8 mouse cellular contexts compared by ENCODE assay signal in genomic region chr8:48300613-48301037, GRCm38 (mm10).
DNase-seq lines count a peak whose midpoint lies in the region; ATAC-seq and TF ChIP-seq lines count a peak whose summit lies in the region.

No protein-coding gene starts in this region.

- peaks cover 28% of the 10 kb centered on the region for H3K36me3 ChIP-seq in midbrain, embryonic 14.5 days (ENCODE audit: control insufficient read depth, insufficient read depth, low read length)

- H3K9ac ChIP-seq in midbrain, embryonic 14.5 days (replicated peaks; ENCODE audit: low read length), result no peak overlapping the region

- H3K4me1 ChIP-seq in midbrain, embryonic 14.5 days (ENCODE audit: control insufficient read depth, insufficient read depth, low read length), result 0 out of 2 replicates have a peak, but pooled peaks cover 4% of the 10 kb centered on the region

- H3K27me3 ChIP-seq in midbrain, embryonic 14.5 days (ENCODE audit: control insufficient read depth, insufficient read depth, low read length), result no peaks in the 10 kb centered on the region

- ATAC-seq in midbrain, embryonic 14.5 days (ENCODE audit: low FRiP score, low TSS enrichment), result no peak
- no peak for ATAC-seq in erythroblast, adult 5-6 weeks (replicated peaks; ENCODE audit: low FRiP score, poor library complexity, severe bottlenecking)

- H3K4me3 ChIP-seq in layer of hippocampus, adult 2 months, result peak overlapping the region; percentile 50
- peak overlapping the region; percentile 60 for H3K4me3 ChIP-seq in gastrocnemius, adult 2 months
- no peak overlapping the region for H3K4me3 ChIP-seq in midbrain, embryonic 14.5 days (replicated peaks; ENCODE audit: low read depth, low read length)

- peak; percentile 33 to 38 for DNase-seq in layer of hippocampus, adult 2 months (ENCODE audit: low spot score in 2 of 2)
- no peak for DNase-seq in layer of hippocampus, adult 9-11 months
- DNase-seq in cerebellum, adult 9-10 months, result peak; percentile 5
- peak; percentile 64 for DNase-seq in gastrocnemius, adult 2 months
- DNase-seq in midbrain, embryonic 14.5 days, result no peak
- DNase-seq in thymus, postnatal 14 days, result no peak
- DNase-seq in natural killer cell, adult 2 months (ENCODE audit: low spot score in 2 of 2), result no peak

- no peak overlapping the region for H3K4me2 ChIP-seq in midbrain, embryonic 14.5 days (ENCODE audit: low read length)

- no peaks in the 10 kb centered on the region for H3K9me3 ChIP-seq in midbrain, embryonic 14.5 days (ENCODE audit: control insufficient read depth, low read length)

- H3K27ac ChIP-seq in layer of hippocampus, adult 2 months, result peak overlapping the region; percentile 75
- H3K27ac ChIP-seq in gastrocnemius, adult 2 months, result no peak overlapping the region
- H3K27ac ChIP-seq in midbrain, embryonic 14.5 days (replicated peaks; ENCODE audit: low read depth, low read length), result peak overlapping the region; percentile 61; the same call in 1 of the 2 replicates

- TF ChIP-seq CTCF in layer of hippocampus, adult 2 months (conservative IDR thresholded peaks at IDR 0.05), result no peak
- no peak for TF ChIP-seq CTCF in gastrocnemius, adult 2 months (IDR thresholded peaks at IDR 0.05)

- 66% methylated on average over 12 of the region's 12 CpGs for WGBS in midbrain, embryonic 14.5 days

- intact Hi-C loops in gastrocnemius, adult 2 months (cut with DNase I), result no loop called here

Comparison
In these comparisons a context has a peak if more than half of its experiments do, and no peak if none do; other contexts are left out.
1. DNase-seq: peak in layer of hippocampus, adult 2 months (2 of 2), cerebellum, adult 9-10 months (single experiment) and gastrocnemius, adult 2 months (single experiment); none in layer of hippocampus, adult 9-11 months (single experiment), midbrain, embryonic 14.5 days (single experiment), thymus, postnatal 14 days (single experiment) and natural killer cell, adult 2 months (0 of 2).